Mouse (Mus musculus) liver, embryonic 13.5 days (tissue): ENCODE measurements around the gene Shisa9. TPM values are rescaled to one million over a fixed set of nuclear protein-coding genes. Genes with fewer than 3 reads are reported as not detected.
"Not testable (repeated sequence)": the region's sequence is repeated elsewhere in the genome, so short reads cannot be mapped to it uniquely, and the experiment has no call there.

Experiments used
- ATAC-seq: fragments of 200-750 bp; cut with Nextera tagmentation; 2 replicates; pipeline ENCODE4 v1.8.0; 2017; ENCODE audit warnings: low read depth, mild to moderate bottlenecking, moderate number of reproducible peaks, moderate library complexity
- DNase-seq: peaks from one replicate; pipeline ENCODE4 v3.0.0; 2022
- H3K27ac ChIP-seq: fragments of 300-500 bp; sonication (generic); 2 replicates; pipeline ENCODE4 v1.5.1; 2015; ENCODE audit warnings: moderate library complexity, mild to moderate bottlenecking, inconsistent platforms
- H3K27me3 ChIP-seq: fragments of 300-500 bp; sonication (generic); 2 replicates; pipeline ENCODE4 v1.6.1; 2015; ENCODE audit warnings: mild to moderate bottlenecking, inconsistent platforms
- H3K36me3 ChIP-seq: fragments of 300-500 bp; sonication (generic); 2 replicates; pipeline ENCODE4 v1.6.1; 2015; ENCODE audit warnings: mild to moderate bottlenecking, inconsistent platforms
- H3K4me1 ChIP-seq: fragments of 300-500 bp; sonication (generic); replicated peaks from 2 replicates; pipeline ENCODE4 v1.6.1; 2015; ENCODE audit warnings: inconsistent platforms
- H3K4me2 ChIP-seq: fragments of 300-500 bp; sonication (generic); 2 replicates; pipeline ENCODE4 v1.6.1; 2015; ENCODE audit warnings: inconsistent platforms, mild to moderate bottlenecking, moderate library complexity
- H3K4me3 ChIP-seq: fragments of 300-500 bp; sonication (generic); replicated peaks from 2 replicates; pipeline ENCODE4 v1.5.1; 2015; ENCODE audit warnings: mild to moderate bottlenecking, inconsistent platforms
- H3K9ac ChIP-seq: fragments of 300-500 bp; sonication (generic); 2 replicates; pipeline ENCODE4 v1.6.1; 2015; ENCODE audit warnings: mild to moderate bottlenecking, inconsistent platforms
- H3K9me3 ChIP-seq: fragments of 300-500 bp; sonication (generic); replicated peaks from 2 replicates; pipeline ENCODE4 v1.6.1; 2016; ENCODE audit warnings: inconsistent platforms
- WGBS: fragments of 180-500 bp; shearing (Covaris S2); methylation state at CpG from one replicate; pipeline ENCODE4 v1.1.7; 2015; ENCODE audit not compliant: insufficient replicate concordance; 5-methylcytosine and 5-hydroxymethylcytosine counted together
- polyA plus RNA-seq: library from polyadenylated mRNA; unstranded; fragments of >200 nt; fragmentation: Nextera tagmentation; extraction: Ambion mirVana; gene quantifications from 2 replicates; pipeline ENCODE4 v1.2.1, GENCODE M21; 2015

The Shisa9 gene
- 0.23 and 0.25 TPM in 2 replicates for polyA plus RNA-seq

DNA sequence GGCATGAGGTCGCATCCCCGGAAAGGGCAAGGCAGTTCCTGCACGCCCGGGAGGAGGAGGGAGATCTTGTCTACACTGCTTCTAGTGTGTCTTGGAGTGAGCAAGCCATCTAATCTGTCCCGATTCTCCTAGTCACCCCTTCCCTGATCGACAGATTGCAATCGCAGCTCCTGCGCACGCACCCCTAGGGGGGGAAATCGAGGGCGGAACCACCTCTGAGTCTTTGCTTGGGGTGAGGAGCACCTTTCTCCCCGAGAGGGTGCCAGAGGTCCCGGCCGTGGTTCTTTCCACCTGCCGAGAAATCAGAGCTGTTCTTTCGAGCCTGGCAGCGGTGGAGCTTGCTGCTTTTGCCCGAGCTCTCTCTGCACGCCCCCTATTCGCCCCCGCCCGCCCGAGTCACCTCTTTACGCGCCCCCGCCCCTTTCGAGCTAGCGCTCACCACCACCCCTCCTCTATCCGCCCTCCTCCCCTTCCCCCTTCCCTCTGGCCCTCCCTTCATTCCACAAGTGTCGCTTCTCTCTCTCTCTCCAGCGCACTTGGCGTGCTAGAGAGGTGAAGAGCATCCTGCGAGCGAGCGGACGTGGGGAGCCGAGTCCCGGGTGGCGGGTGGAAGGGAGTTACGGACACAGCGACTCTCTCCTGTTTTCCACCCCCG, at the start of gene Shisa9:
TSS of gene Shisa9 (plus strand) at position 498 of the 655 bp plus-strand sequence.
- DNase-seq (no peak), ATAC-seq (no peak)
- Histone ChIP-seq H3K9me3 (no peaks in the 10 kb centered on the region), H3K27me3 (peaks cover 79% of the 10 kb centered on the region), H3K4me2 (peak within 1 kb of the TSS; percentile 65), H3K4me3 (peak within 1 kb of the TSS; percentile 49), H3K4me1 (peaks cover 8% of the 10 kb centered on the region; the same call in 1 of the 2 replicates), H3K27ac (no peak within 1 kb of the TSS), H3K36me3 (no peaks in the 10 kb centered on the region), H3K9ac (no peak within 1 kb of the TSS)
- 1% methylated on average over 42 of the region's 42 CpGs for WGBS

DNA sequence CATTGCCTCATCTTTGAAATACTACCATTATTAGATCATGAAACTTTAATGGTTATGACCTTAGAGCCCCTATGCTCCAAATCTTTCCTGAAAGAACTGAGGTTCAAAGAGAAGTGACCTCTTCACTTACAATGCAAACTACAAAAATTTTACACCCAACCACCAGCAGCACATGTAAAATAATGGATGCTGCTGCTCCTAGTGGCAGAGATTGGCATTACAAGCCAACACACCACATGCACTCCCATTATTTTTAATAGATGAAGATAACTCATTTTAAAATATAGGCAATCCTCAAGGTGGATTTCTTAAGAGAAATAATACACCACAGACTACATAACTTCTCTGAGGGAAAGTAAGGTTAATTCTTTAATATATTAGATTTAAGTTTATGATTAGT, 43.4 kb upstream of the Shisa9 start:
- no peak for ATAC-seq
- Histone ChIP-seq H3K27ac (no peak overlapping the region), H3K4me2 (no peak overlapping the region), H3K4me3 (no peak overlapping the region), H3K36me3 (no peaks in the 10 kb centered on the region), H3K9me3 (peaks cover 4% of the 10 kb centered on the region; the same call in 1 of the 2 replicates), H3K9ac (no peak overlapping the region), H3K27me3 (no peaks in the 10 kb centered on the region), H3K4me1 (no peaks in the 10 kb centered on the region)
- peak; percentile 4 for DNase-seq

DNA sequence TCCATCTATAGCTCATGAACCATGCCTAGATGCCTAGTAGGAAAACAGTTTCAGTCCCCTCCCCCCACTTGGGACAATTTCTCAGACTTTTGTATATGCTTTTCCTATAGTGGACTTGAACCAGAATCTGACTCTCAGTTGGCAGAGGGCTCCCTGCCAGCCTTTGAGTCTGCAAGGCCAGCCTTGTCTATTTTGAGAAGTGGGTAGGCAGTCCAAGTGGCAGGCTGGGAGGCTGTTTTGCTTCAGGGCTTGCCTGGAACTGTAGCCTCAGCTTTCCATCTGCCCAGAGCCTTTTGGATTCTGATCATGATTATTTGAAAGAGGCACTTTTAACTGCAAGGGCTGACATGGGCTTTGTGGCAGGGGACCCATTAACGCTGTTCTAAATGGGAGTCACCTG, 23.2 kb upstream of the Shisa9 start:
- H3K4me1 ChIP-seq = no peaks in the 10 kb centered on the region
- ATAC-seq (no peak), DNase-seq (no peak)
- WGBS = 63% methylated on average over 1 of the region's 1 CpGs
- H3K27ac ChIP-seq = no peak overlapping the region
- no peak overlapping the region for H3K9ac ChIP-seq
- H3K27me3 ChIP-seq = no peaks in the 10 kb centered on the region
- H3K4me2 ChIP-seq = no peak overlapping the region
- H3K4me3 ChIP-seq = no peak overlapping the region
- no peaks in the 10 kb centered on the region for H3K36me3 ChIP-seq
- H3K9me3 ChIP-seq = no peaks in the 10 kb centered on the region

DNA sequence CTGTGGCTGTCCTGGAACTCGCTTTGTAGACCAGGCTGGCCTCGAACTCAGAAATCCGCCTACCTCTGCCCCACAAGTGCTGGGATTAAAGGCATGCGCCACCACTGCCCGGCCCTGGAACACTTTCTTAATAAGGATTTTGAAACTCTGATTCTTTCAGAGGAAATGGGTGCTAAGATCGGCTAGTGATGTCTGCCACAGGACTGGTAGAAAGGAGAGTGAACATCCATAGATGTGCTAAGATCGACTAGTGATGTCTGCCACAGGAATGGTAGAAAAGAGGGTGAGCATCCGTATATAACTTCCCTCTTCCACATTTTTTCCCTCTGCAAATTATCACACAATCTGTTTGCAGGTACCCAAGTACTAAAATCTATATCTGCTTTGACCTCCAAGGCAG, 17.9 kb upstream of the Shisa9 start:
- no peak overlapping the region for H3K27ac ChIP-seq
- H3K4me2 ChIP-seq = no peak overlapping the region
- no peak for ATAC-seq
- H3K4me3 ChIP-seq = no peak overlapping the region
- no peak for DNase-seq
- H3K27me3 ChIP-seq = no peaks in the 10 kb centered on the region
- H3K9me3 ChIP-seq = no peaks in the 10 kb centered on the region
- H3K9ac ChIP-seq = no peak overlapping the region
- no peaks in the 10 kb centered on the region for H3K36me3 ChIP-seq
- no peaks in the 10 kb centered on the region for H3K4me1 ChIP-seq
- WGBS = 71% methylated on average over 8 of the region's 8 CpGs

DNA sequence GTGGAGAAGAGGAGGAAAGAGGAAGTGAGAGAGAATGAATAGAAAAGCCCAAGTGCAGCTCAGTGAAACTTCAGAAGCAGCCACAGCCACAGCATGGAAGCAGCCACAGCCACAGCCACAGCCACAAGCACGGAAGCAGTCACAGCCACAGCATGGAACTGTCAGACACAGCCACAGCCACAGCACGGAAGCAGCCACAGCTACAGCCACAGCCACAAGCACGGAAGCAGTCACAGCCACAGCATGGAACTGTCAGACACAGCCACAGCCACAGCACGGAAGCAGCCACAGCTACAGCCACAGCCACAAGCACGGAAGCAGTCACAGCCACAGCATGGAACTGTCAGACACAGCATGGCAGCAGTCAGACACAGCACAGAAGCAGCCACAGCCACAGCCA, 17.1 kb upstream of the Shisa9 start:
- H3K36me3 ChIP-seq, DNase-seq, H3K9ac ChIP-seq, H3K4me2 ChIP-seq, H3K27me3 ChIP-seq, H3K9me3 ChIP-seq, ATAC-seq, H3K4me3 ChIP-seq, H3K4me1 ChIP-seq, H3K27ac ChIP-seq: not testable (repeated sequence)
- 38% methylated on average over 5 of the region's 5 CpGs for WGBS

DNA sequence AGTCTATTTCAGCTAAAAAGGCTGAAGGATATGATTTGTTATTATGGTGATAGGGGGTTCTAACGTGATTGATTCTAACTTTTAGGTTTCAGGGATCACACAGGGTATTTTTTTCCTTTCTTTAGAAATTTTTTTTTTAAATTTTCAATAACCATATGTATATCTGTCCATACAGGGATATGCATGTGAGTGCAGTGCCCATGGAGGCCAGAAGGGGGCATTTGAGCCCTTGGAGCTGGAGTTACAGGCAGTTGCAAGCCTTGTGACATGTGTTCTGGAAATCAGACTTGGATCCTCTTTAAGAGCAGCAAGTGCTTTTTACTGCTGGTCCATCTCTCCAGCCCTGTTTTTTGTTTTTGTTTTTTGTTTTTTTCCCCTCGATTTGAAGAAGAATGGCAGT, 16.3 kb upstream of the Shisa9 start:
- DNase-seq (no peak), ATAC-seq (no peak)
- no peak overlapping the region for H3K4me3 ChIP-seq
- H3K36me3 ChIP-seq = no peaks in the 10 kb centered on the region
- H3K4me1 ChIP-seq = no peaks in the 10 kb centered on the region
- H3K27ac ChIP-seq = no peak overlapping the region
- WGBS = 42% methylated on average over 2 of the region's 2 CpGs
- H3K27me3 ChIP-seq = no peaks in the 10 kb centered on the region
- H3K9me3 ChIP-seq = no peaks in the 10 kb centered on the region
- no peak overlapping the region for H3K4me2 ChIP-seq
- no peak overlapping the region for H3K9ac ChIP-seq

DNA sequence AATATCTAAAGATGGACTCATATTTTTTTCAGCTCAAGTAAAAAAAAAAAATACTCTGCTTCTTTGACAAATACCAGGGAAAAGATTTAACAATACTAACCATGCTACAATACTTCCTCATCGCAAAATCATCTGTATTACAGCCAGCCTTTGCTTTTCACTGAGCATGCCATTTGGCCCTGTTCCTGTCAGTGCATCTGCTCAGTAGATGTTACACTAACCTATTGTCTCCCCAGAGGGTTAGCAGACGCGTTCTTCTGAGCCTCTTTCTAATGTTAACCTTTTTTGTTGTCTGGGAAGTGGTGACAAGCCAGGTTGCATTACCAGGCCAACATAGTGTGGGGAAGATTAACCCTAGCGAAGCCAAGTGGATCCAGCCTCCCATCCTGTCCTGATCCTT, 10.2 kb upstream of the Shisa9 start:
- DNase-seq (no peak), ATAC-seq (no peak)
- H3K36me3 ChIP-seq = no peaks in the 10 kb centered on the region
- H3K9ac ChIP-seq = no peak overlapping the region
- no peak overlapping the region for H3K4me3 ChIP-seq
- H3K4me1 ChIP-seq = no peaks in the 10 kb centered on the region
- no peak overlapping the region for H3K4me2 ChIP-seq
- 38% methylated on average over 4 of the region's 4 CpGs for WGBS
- H3K27me3 ChIP-seq = no peaks in the 10 kb centered on the region
- no peak overlapping the region for H3K27ac ChIP-seq
- H3K9me3 ChIP-seq = no peaks in the 10 kb centered on the region

DNA sequence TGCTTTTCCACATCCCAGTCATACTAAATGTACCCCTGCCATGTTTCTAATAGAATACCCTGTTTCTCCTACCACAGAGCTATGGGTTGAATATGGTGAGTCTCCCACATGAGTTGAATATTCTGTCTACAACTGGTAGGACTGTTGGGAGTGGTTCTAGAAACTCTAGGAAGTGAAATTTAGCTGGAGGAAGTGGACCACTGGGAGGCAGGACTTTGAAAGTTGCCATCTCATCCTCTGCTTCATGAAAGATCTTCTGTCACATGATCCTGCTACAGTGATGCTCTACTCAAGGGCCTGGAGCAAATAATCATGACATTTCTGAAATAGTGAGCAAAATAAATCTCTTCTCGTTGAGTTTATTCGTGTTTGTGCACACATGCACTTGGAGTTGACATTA, 7.2 kb upstream of the Shisa9 start:
- Histone ChIP-seq H3K9ac (no peak overlapping the region), H3K4me2 (no peak overlapping the region), H3K4me1 (no peaks in the 10 kb centered on the region), H3K4me3 (no peak overlapping the region), H3K27ac (no peak overlapping the region), H3K36me3 (no peaks in the 10 kb centered on the region), H3K27me3 (peaks cover 9% of the 10 kb centered on the region), H3K9me3 (no peaks in the 10 kb centered on the region)
- WGBS = 60% methylated on average over 2 of the region's 2 CpGs
- ATAC-seq (no peak), DNase-seq (no peak)

DNA sequence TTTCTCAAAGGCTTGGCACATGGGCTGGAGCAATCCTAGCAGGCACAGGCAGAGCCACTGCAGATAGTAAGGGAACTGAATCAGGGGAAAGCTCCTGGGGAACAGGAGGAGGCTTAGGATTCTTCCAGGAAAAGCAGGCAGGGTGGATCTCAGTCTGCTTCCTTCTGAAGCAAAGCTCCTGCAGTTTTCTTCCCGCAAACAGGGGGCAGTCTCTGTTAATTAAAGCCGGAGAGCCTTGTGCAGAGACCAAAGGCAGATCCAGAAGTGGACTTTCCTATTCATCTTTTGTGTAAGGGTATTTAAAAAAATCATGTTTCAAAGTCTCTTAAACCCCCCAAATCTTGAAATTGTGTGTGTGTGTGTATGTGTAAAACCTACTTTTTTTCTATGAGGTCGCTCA, 3.1 kb upstream of the Shisa9 start:
- Histone ChIP-seq H3K36me3 (no peaks in the 10 kb centered on the region), H3K27me3 (peaks cover 50% of the 10 kb centered on the region), H3K4me1 (peaks cover 8% of the 10 kb centered on the region; the same call in 1 of the 2 replicates), H3K4me2 (no peak overlapping the region), H3K9ac (no peak overlapping the region), H3K4me3 (no peak overlapping the region), H3K27ac (no peak overlapping the region), H3K9me3 (no peaks in the 10 kb centered on the region)
- DNase-seq (no peak), ATAC-seq (no peak)
- 6% methylated on average over 3 of the region's 3 CpGs for WGBS

DNA sequence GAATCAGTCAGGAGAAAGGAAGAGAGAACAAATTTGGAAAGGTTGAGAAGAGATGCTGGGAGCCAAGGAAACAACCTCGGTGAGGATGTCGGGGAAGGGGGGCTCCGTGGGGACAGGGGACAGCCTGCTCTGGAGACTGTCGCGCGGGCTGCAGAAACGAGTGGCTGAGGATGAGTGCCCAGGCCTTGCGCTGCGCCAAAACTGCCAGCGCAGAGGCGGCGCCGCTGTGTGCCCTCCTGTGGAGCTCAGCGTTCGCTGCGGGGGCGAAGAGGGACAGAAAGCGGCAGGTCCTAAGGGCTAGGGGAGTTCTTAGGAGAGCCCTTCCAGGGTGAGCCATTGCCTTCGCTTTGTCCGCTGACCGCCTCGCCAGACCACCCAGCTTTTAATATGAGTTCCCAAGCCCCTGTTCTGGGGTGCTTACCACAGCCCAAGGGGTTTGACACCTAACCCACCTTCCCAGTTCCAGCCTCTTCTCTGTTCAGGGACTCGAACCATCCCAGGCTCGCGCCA, 752 bp upstream of the Shisa9 start:
- WGBS = 3% methylated on average over 25 of the region's 25 CpGs
- peak overlapping the region; percentile 49; the same call in 1 of the 2 replicates for H3K4me3 ChIP-seq
- DNase-seq = no peak

DNA sequence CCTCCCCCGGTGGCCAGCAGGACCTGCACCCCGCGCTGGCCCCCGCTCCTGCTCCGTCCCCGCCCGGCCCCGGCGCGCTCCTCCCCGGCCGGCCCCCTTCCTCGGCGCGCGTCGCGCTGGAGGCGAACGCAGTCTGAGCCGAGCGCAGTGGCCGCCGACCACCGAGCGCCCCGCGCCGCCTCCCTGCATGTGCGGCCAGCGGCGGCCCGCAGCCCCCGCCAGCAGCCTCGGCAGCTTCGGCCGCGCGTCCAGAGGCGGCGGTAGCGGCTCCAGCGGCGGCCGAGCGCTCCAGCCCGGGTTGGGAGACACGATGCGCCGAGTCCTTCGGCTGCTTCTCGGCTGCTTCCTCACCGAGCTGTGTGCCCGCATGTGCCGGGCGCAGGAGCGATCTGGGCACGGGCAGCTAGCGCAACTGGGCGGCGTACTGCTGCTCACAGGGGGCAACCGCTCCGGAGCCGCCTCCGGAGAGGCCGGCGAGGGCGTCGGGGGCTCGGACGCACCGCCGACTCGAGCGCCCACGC, 418 bp downstream of the Shisa9 start:
- H3K27ac ChIP-seq = no peak overlapping the region
- WGBS = under 1% methylated on average over 76 of the region's 76 CpGs
- no peaks in the 10 kb centered on the region for H3K9me3 ChIP-seq
- H3K27me3 ChIP-seq = peaks cover 82% of the 10 kb centered on the region
- DNase-seq (no peak), ATAC-seq (no peak)
- H3K9ac ChIP-seq = no peak overlapping the region
- peaks cover 8% of the 10 kb centered on the region; the same call in 1 of the 2 replicates for H3K4me1 ChIP-seq
- peak overlapping the region; percentile 65 for H3K4me2 ChIP-seq
- H3K36me3 ChIP-seq = no peaks in the 10 kb centered on the region
- peak overlapping the region; percentile 49 for H3K4me3 ChIP-seq

More for the DNA sequence above, 752 bp upstream of the Shisa9 start:
- Histone ChIP-seq H3K4me2 (peak overlapping the region; percentile 65), H3K27ac (no peak overlapping the region), H3K4me1 (peaks cover 8% of the 10 kb centered on the region; the same call in 1 of the 2 replicates), H3K27me3 (peaks cover 74% of the 10 kb centered on the region), H3K9ac (no peak overlapping the region), H3K9me3 (no peaks in the 10 kb centered on the region), H3K36me3 (no peaks in the 10 kb centered on the region)
- ATAC-seq = no peak

DNA sequence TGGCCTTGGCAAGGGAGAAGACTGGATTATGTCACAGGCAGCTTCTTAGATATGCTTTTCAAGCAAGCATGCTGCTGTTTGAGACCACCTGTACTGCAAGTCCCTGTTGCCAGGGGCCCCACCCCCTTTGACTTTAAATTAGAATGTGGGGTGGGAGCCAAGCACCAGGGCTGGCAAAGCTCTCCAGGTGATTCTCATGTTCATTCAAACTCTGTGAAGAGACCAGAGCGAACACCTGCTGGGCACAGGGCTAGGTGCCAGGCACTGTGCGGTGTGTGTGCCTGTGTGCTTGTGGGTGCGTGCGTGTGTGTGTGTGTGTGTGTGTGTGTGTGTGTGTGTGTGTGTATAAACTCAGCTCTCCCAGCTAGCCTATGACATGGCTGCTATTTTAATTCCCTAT, 3.1 kb downstream of the Shisa9 start:
- H3K27me3 ChIP-seq = peaks cover 74% of the 10 kb centered on the region
- no peak overlapping the region for H3K4me2 ChIP-seq
- H3K4me1 ChIP-seq = peaks cover 8% of the 10 kb centered on the region; the same call in 1 of the 2 replicates
- H3K9ac ChIP-seq = no peak overlapping the region
- no peaks in the 10 kb centered on the region for H3K9me3 ChIP-seq
- no peaks in the 10 kb centered on the region for H3K36me3 ChIP-seq
- ATAC-seq (no peak), DNase-seq (no peak)
- 73% methylated on average over 4 of the region's 4 CpGs for WGBS
- no peak overlapping the region for H3K27ac ChIP-seq
- no peak overlapping the region for H3K4me3 ChIP-seq
